Mouse (Mus musculus) myocyte (in vitro differentiated cells): ENCODE results near the gene Itgb2.

Experiments used
- CEBPB ChIP-seq: IDR thresholded peaks from 2 replicates; pipeline ENCODE4 v1.6.1; 2011; ENCODE audit warnings: mild to moderate bottlenecking, moderate library complexity; ENCODE audit not compliant: poor library complexity, insufficient read depth, severe bottlenecking
- E2F4 ChIP-seq: IDR thresholded peaks from one replicate; pipeline ENCODE4 v1.6.1; 2011; ENCODE audit warnings: mild to moderate bottlenecking, control low read depth, moderate library complexity; ENCODE audit not compliant: insufficient read depth
- MAX ChIP-seq: IDR thresholded peaks from one replicate; pipeline ENCODE4 v1.6.1; 2011; ENCODE audit warnings: low read depth, mild to moderate bottlenecking, control low read depth
- MYOG ChIP-seq, 3 experiments: IDR thresholded peaks; one replicate each; pipeline ENCODE4 v1.6.1; 2011; ENCODE audit warnings: control low read depth in 2 of 3, low read depth in 2 of 3, mild to moderate bottlenecking in 2 of 3; ENCODE audit not compliant: insufficient read length in 2 of 3, control insufficient read depth in 1 of 3, insufficient read depth in 1 of 3
- POLR2A ChIP-seq: IDR thresholded peaks from one replicate; pipeline ENCODE4 v1.6.1; 2011; ENCODE audit warnings: low read depth, mild to moderate bottlenecking, control low read depth, moderate library complexity; ENCODE audit not compliant: insufficient read length
- POLR2AphosphoS2 ChIP-seq: IDR thresholded peaks from one replicate; pipeline ENCODE4 v1.6.1; 2011; ENCODE audit warnings: low read depth, control low read depth; ENCODE audit not compliant: insufficient read length
- TCF12 ChIP-seq: IDR thresholded peaks from one replicate; pipeline ENCODE4 v1.6.1; 2011; ENCODE audit warnings: mild to moderate bottlenecking, control low read depth; ENCODE audit not compliant: poor library complexity, insufficient read depth, severe bottlenecking
- USF1 ChIP-seq: IDR thresholded peaks from one replicate; pipeline ENCODE4 v1.6.1; 2011; ENCODE audit warnings: low read depth, mild to moderate bottlenecking, control low read depth, moderate library complexity

DNA sequence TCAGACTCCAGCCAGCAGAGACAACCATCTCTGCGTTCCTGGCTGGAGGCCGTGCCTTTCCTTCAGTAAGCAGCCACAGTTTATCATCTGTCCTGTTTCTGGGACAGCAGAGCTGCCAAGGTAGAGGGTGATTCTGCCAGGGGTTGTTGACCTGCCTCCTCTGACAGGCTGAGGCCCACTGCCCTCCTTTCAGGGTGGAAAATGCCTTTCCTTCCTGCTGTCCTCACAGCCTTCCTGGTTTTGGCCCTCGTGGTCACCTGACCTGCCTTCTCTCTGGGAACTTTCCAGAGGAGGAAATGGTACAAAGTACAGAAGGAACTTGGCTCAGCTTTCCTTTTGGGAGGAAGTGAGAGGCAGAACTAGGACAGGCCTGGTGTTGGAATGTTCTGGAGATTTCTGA lies 83.4 kb downstream of the Itgb2 start:
- TF ChIP-seq MAX: no peak
- no peak for TF ChIP-seq USF1
- TF ChIP-seq POLR2AphosphoS2: no peak
- no peak for TF ChIP-seq TCF12
- no peak for TF ChIP-seq POLR2A
- TF ChIP-seq MYOG (IDR thresholded peaks at IDR 0.05; ENCODE audit: control insufficient read depth in 1 of 3, insufficient read depth in 1 of 3, insufficient read length in 2 of 3, low read depth in 2 of 3): no peak
- TF ChIP-seq E2F4: no peak
- TF ChIP-seq CEBPB: no peak
